Mouse (Mus musculus): ENCODE results near the gene Itgb5.

Itgb5 gene

GRCm38 (mm10) chr16:33832728-33833428 lies 3.4 kb downstream of the Itgb5 start:
- DNase-seq = peak; percentile 61

DNA sequence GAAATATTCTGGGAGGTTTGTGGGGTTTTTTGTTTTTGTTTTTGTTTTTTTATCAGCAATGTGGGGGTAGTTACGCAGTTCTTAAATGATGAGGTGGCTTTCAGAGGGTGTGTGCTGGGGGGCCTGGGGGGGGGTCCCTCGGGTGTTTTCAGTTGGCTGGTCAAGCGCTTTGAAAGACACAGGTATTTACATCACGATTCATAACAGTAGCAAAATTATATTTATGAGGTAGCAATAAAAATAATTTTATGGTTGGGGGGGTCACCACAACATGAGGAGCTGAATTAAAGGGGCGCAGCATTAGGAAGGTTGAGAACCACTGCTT lies 3.9 kb downstream of the Itgb5 start:
- no peak for DNase-seq

GRCm38 (mm10) chr16:33833781-33834482 lies 4.5 kb downstream of the Itgb5 start:
- DNase-seq = peak; percentile 6

DNA sequence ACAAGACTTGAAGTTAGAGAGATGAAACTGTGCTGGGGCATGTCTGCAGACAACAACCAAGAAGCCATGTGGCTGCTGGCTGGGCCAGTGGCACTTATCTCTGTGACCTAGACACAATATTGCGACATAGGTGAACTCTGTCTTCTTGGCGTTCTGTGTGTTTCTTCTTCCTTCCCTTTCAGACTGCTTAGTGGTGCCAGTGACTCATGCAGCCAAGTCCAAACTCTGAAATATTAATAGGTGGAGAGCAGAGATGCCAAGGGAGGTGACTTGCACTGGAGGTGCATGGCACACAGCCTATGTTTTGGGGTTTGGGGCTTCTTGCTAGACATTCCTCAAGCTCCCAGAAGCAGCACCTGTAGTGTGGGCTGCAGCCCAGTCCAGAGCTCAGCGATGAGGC lies 7.2 kb downstream of the Itgb5 start:
- no peak for DNase-seq

DNA sequence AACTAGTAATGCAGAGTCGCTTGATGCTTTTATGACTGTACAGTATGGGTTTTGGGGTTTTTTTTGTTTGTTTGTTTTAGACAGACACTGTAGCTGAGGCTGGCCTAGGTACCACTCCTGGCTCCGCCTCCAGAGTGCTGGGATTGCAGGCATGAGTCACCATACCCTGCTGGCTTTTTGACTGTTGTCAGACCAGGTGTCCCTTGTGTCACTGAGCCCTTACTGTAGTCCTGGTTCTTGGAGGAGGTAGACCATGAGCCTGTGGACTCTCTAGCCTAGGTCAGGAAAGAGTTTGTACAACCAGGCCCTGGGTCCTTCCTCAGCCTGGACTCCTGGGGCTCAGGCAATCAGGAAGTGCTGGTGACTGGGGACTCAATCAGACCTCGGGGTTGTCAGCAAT lies 7.7 kb downstream of the Itgb5 start:
- no peak for DNase-seq

DNA sequence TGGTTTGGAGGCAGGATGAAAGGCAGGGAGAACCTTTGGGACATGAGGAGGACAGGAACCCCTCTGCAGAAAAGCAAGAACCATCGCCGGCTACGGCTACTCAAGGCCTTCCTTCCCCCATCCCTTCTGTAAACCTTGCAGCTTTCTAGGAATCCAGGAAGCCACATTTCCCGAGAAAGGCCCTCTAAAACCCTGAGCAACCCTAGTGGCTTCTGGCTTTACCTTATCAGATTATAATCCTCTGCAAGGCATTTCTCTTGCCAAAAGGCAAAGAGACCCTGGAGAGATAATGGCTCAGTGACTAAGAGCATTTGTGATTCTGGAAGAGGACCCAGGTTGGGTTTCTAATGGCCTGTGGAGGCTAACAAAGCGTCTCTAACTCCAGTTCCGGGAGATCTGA lies 11.2 kb downstream of the Itgb5 start:
- no peak for DNase-seq

- DNase-seq = no peak
These were observed 12.8 kb downstream of the Itgb5 start for GRCm38 (mm10) chr16:33842081-33842880.

DNA sequence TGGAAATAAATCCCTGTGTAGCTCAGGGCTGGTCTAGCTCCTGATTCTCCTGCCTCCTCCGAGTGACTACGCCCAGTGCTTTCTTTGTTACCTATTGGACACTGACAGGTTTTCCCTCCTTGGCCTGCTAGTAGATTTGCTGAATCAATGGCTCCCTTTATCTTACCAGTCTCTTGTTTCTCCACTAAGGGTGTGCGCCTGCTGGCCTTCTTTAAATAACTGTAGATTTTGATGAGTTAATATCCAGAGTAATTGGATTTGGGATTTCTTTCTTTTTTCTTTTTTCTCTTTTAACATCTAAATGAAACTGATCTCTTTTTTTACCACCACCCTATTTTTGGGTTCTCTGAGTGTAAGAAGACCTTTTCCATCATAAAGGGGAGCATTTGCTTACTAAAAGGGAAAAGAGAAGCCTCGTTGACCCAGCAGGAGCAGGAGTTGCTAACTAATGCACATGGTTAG lies 14.7 kb downstream of the Itgb5 start:
- no peak for DNase-seq

DNA sequence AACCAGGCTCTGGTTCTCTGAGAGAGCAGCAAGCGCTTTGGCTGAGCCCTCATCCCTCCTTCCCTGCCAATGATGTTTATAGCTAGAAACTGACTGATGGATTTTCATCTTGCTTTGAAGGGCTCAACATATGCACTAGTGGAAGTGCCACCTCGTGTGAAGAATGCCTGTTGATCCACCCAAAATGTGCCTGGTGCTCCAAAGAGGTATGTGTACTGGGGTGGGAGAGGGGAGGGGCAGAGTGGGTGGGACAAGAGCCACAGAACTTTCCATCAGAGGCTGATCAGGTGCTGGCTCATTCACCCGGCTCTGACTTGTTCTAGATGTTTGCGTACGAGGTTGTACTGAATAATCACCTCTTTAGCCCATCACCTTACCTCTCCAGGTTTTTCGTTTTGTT lies 15.4 kb downstream of the Itgb5 start:
- DNase-seq = no peak

DNA sequence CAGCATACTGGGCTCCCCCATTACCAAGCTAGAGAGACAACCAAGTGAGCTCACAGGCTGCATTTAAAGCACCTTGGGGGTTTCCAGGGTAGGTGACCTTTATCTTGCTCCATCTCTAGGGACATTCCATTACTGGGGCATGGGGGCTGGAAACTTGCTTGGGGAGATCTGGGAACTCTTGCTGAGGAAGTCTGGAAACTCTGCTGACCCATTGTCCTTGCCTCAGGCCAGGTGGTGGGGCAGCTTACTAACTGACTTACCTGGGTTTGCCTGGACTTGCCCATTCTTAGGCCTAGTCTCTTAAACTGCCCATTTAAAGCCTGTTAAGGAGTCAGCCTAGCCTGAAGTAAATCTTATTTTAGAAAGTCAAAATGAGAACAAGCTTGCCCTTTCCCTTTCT lies 23.8 kb downstream of the Itgb5 start:
- no peak for DNase-seq

- DNase-seq = no peak
These were observed 29.3 kb downstream of the Itgb5 start for GRCm38 (mm10) chr16:33858766-33859165.

DNA sequence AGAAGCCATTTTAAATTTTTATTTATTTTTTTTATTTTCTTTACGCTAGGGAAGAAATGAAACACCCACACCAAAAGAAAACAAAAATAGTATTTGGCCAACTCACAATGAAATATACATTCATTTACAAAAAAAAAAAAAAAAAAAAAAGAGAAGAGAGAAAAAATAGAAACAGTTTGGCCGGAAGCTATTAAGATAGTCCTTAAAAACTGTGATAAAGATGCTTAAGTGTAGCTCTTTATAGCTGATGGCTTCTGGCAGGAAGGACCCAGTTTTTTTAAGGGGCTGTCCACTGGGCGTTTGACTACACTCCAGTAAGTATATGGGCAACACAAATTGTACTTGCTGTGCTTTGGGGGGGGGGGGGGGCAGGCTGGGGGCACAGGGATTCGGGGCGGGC lies 29.9 kb downstream of the Itgb5 start:
- no peak for DNase-seq

GRCm38 (mm10) chr16:33859988-33860700 lies 30.7 kb downstream of the Itgb5 start:
- peak; percentile 11 for DNase-seq

DNA sequence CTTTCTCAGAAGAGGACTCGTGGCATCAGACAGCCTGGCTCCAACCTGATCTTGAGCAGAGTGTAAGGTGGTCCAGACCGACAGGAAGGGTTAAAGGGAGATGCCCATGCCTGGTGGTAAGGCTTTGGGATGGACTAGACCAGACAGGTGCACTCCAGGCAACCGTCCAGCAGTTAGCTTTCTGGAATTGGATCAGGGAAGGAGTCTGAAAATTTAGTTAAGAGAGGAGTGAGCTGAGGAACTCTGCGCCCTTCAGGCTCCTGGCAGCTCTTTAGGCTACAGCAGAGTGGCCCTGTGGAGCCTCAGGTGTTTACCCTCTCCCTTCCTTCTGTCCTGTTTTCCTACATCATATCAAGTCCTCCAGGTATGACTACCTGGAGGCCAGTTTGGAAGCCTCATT lies 32.9 kb downstream of the Itgb5 start:
- no peak for DNase-seq

DNA sequence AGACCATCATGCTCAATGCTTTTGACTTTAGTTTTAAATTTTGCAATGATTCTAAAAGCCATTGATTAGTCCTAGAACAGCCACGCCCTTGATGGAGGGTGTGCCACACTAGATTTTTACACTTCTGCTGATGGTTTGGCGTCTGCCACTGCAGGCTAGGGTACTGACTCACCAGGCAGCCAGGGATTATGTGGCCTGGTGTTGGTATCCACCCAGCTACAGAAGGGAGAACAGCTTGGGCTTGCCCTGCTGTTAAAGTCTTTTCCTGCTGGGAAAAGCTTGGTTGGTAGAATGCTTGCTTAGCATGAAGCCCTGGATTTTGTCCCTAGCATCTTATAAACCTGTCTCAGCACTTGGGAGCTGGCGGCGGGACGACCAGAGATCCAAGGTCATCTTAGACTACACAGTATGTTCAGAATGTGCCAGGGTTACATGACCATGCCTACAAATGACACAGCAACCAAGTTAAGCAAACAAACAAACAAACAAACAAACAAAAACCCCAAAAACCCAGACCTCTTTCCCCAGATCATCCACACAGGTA lies 33.8 kb downstream of the Itgb5 start:
- no peak for DNase-seq

DNA sequence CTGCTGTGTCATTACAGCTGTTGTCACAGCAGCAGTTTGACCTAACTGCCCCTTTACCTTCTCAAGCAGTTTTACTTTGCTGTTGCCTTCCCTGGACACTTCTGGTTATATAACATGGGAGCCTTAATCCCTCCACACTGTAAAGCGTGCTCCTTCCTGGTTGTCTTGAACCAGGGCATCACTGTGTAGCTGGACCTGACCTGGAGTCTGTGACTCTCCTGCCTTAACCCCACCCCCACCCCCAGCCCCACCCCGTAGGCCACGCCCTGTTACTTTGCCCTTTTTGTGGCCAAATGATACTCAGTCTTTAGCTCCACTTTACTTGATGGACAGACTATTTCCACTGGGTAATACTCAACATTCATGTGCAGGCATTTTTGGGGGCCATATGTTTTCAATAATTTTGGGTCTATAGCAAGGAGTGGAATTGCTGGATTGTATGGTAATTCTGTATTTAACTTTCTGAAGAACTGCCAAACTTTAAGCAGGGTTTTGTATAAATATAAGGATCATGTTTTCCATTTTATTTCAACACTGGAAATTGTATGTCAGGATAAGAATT lies 40.8 kb downstream of the Itgb5 start:
- DNase-seq = no peak

GRCm38 (mm10) chr16:33870988-33871758 lies 41.7 kb downstream of the Itgb5 start:
- no peak for DNase-seq

DNA sequence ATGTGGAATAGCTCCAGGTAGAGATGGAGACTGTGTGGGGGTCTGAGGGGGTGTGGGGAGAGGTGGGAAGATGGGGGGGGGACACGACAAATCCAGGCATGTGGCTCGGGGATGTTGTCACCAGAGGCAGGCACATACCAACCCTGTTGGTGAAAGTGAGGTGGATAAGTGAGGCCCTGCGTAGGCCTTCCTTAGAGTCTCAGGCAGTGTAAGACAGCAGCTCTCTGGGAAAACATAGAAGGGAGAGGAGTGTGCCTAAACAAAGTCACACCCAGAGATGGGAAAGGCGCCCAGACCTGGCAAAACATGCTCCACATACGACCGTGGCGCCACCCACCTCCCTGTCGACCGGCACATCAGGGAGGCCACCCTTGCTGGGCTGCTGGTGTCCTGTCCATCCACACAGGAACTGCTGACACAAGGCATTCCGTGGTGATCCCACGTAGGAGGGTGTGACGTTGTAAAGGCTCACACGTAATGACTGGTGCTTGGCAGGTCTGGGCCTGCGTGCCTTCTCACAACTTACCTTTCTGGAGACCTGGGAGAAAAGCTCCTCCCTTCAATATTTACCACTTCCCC lies 42.5 kb downstream of the Itgb5 start:
- DNase-seq = no peak

- DNase-seq = no peak
These were observed 43.8 kb downstream of the Itgb5 start for GRCm38 (mm10) chr16:33873282-33873681.

DNA sequence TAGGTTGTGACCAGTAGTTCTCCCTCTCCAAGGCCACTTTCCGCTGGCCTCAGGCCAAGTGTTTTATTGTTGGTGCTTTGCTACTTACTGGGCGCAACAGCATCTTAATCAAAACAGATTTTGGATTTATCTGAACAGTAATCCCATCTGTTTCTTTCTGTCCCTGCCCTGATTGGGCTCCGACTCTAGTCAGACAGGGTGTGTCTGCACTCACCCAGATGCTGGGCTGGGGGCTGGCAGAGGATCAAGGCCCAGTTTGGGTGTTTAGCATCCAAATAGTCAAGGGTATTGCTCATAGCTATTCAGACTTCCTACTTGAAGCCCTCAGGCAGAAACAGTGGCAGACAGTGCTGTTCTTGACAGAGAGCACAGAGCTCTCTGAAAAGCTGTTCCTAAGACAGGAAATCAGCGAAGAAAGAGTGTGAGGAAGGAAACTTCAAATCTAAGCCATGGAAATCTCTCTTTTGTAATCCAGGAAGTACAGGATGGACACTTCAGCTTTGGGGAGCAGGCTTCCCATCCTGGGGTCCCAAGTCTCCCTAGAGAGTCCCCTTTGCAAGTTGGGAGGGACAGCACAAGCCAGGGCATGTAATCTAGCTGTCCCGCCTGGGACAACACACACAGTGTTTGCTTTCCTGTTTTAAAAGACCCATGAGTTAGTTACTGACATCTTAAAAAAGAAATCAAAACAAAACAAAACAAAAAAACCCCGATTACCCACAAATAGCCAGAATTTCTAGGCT lies 48.7 kb downstream of the Itgb5 start:
- no peak for DNase-seq

GRCm38 (mm10) chr16:33879031-33879430 lies 49.6 kb downstream of the Itgb5 start:
- no peak for DNase-seq

Measured in thymus, postnatal 14 days (tissue).